Mouse (Mus musculus): ENCODE results near the gene Slc35c1. TPM values are rescaled to one million over a fixed set of nuclear protein-coding genes. Genes with fewer than 3 reads are reported as not detected.

Slc35c1 gene
- polyA plus RNA-seq, 1 experiment, result 16.2 TPM

DNA sequence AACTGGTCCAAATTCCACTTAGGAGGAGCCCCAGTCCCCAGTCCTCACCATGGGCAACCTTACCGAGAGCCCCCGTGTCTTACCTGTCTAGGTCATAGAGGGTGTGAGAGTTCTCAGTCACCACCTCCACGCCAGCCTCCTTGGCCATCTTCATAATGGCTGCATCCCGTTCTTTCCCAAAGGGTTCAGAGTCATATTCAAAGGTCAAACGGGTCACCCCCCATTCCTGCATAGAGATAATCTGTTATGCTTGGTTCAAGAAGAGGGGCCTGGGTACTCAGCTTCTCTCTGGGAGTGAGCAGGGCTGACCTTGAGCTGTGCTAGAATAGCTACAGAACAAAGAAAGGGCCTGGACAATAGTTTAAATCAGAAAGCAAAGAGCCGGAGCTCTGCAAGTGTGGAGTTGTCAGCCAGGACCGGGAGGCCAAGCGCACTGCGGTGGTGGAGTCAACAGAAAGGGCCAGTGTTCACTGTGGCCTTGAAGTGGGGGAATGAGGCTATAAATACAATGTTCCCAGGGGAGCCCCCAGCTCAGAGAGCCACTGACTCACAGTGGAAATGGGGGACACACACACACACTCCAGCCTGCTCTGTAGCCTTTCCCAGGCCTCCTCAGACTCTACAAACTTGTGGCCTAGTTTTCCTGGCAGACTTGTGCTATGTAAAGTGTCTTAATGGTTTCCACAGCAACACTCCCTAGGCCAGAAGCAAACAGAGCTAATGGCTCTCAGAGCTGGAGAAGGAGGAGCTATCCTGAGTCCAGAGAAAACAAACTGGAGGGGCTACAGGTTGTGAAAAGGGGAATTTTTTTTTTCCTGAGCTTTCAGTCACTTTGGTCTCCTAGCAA, 35.7 kb downstream of the Slc35c1 start:
- Histone ChIP-seq H3K27ac (ENCODE audit: insufficient read depth, low read length) (peak overlapping the region; percentile 55), H3K4me3 (replicated peaks; ENCODE audit: insufficient read depth, low read depth, low read length) (no peak overlapping the region), H3K4me1 (ENCODE audit: control insufficient read depth, insufficient read depth, low read length) (peaks cover 64% of the 10 kb centered on the region), H3K27me3 (ENCODE audit: control insufficient read depth, insufficient read depth, low read length) (no peaks in the 10 kb centered on the region)
- WGBS, result 53% methylated on average over 9 of the region's 9 CpGs
- no peak for TF ChIP-seq POLR2A (IDR thresholded peaks at IDR 0.05; ENCODE audit: borderline replicate concordance, insufficient read depth, low read length)
- no peak for TF ChIP-seq CTCF (IDR thresholded peaks at IDR 0.05; ENCODE audit: borderline replicate concordance, insufficient read depth, low read depth, low read length)
- DNase-seq, result peak; percentile 44 to 50

DNA sequence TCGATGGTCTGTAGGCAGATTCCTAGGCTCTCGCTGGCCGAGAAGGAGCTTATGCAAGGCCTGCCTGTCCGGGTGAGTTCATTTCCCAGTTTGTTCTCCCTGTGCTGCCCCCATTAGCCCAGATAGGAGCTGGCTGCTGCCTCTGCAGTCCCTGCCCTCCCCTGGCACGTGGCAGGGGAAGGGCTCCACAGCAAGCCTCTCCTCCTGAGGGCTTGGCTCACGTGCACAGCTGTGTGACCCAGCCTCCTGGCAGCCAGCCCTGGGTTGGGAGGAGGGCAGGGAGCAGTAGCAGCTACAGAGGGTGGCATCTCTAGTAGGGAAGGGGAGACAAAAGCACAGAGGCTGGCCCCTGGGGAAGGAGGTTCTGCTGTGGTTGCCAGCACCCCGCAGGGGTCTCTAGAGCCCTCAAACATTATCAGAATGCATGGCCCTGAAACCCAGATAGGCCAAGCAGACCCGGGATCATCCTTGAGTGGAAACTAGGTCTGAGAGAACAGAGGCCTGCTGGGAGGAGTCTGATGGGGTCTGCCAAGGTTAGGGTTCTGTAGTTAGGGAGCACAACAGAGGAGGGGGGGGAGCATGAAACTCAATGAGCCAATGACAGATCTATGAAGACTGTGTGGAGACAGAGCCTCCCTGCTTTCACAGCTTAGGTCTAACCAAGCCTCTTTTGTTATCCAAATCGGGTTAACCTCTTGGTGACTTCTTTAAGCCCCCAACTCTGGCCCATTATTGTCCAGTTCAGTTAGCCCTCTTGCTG, 36.5 kb downstream of the Slc35c1 start:
- Histone ChIP-seq H3K4me3 (replicated peaks; ENCODE audit: insufficient read depth, low read depth, low read length) (no peak overlapping the region), H3K4me1 (ENCODE audit: control insufficient read depth, insufficient read depth, low read length) (peaks cover 56% of the 10 kb centered on the region), H3K27me3 (ENCODE audit: control insufficient read depth, insufficient read depth, low read length) (no peaks in the 10 kb centered on the region), H3K27ac (ENCODE audit: insufficient read depth, low read length) (peak overlapping the region; percentile 55)
- WGBS, result 8% methylated on average over 9 of the region's 9 CpGs
- DNase-seq, result peak; percentile 83 to 86
- TF ChIP-seq POLR2A (IDR thresholded peaks at IDR 0.05; ENCODE audit: borderline replicate concordance, insufficient read depth, low read length) (no peak), CTCF (IDR thresholded peaks at IDR 0.05; ENCODE audit: borderline replicate concordance, insufficient read depth, low read depth, low read length) (no peak)

DNA sequence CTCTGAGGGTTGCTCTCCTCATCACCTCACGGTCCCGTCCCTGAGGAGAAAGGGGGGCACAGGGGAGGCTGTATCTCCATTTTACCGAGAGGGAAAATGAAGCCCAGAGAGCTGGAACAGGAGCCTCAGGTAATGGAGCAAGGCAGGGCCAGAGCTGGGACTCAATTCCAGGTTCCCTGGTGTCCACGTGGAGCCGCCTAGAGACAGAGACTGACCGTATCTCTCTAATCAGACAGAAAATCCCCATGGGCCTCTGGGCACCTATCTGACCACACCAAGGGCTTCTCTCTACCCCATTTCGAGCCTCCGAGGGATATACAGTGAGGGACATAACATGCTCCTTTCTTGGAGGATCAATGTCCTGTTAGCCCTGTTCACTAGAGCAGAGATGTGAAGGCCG, 37.2 kb downstream of the Slc35c1 start:
- TF ChIP-seq CTCF (IDR thresholded peaks at IDR 0.05; ENCODE audit: borderline replicate concordance, insufficient read depth, low read depth, low read length) (no peak), POLR2A (IDR thresholded peaks at IDR 0.05; ENCODE audit: borderline replicate concordance, insufficient read depth, low read length) (no peak)
- Histone ChIP-seq H3K4me3 (replicated peaks; ENCODE audit: insufficient read depth, low read depth, low read length) (no peak overlapping the region), H3K4me1 (ENCODE audit: control insufficient read depth, insufficient read depth, low read length) (peaks cover 53% of the 10 kb centered on the region), H3K27ac (ENCODE audit: insufficient read depth, low read length) (peak overlapping the region; percentile 55), H3K27me3 (ENCODE audit: control insufficient read depth, insufficient read depth, low read length) (no peaks in the 10 kb centered on the region)
- no peak for DNase-seq
- 47% methylated on average over 9 of the region's 9 CpGs for WGBS

DNA sequence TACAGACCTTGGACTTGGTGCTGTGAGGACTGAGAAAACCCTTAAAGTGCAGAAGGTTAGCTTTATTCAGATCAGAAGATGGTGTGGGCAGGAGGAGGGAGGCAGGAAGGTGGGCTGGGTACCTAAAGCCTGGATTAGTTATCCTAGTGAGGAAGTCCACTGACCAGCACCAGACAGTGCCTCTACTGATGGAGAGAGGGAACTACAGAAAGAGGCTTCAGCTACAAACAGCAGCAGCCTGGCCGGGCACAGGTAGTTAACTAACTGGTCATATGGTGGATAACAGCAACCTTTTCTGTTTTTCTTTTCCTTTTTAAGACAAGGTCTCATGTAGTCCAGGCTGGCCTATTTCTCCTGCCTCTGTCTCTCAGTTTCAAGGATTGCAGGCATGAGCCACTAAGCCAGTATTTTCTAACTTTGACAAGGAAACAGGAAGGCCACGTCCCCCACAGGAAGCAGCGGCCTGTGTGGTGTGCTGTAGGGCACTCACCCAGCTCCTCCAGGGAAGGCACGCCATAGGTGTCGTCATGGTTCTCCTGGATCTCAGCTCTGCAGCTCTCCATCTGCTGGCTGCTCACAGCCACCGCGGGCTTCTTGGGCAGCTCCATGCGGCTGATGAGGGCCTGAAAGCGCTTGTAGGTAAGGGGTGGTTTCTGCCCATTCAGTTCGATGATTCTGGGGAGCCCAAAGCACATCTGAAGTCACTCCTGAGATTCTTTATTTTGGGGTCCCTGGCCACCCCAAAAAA, 37.8 kb downstream of the Slc35c1 start:
- Histone ChIP-seq H3K27ac (ENCODE audit: insufficient read depth, low read length) (peak overlapping the region; percentile 55), H3K4me3 (replicated peaks; ENCODE audit: insufficient read depth, low read depth, low read length) (no peak overlapping the region), H3K4me1 (ENCODE audit: control insufficient read depth, insufficient read depth, low read length) (peaks cover 57% of the 10 kb centered on the region), H3K27me3 (ENCODE audit: control insufficient read depth, insufficient read depth, low read length) (no peaks in the 10 kb centered on the region)
- WGBS, result 11% methylated on average over 10 of the region's 10 CpGs
- DNase-seq, result peak; percentile 68 to 73
- TF ChIP-seq CTCF (IDR thresholded peaks at IDR 0.05; ENCODE audit: borderline replicate concordance, insufficient read depth, low read depth, low read length) (peak; percentile 59; the same call in 1 of the 2 replicates), POLR2A (IDR thresholded peaks at IDR 0.05; ENCODE audit: borderline replicate concordance, insufficient read depth, low read length) (no peak)

DNA sequence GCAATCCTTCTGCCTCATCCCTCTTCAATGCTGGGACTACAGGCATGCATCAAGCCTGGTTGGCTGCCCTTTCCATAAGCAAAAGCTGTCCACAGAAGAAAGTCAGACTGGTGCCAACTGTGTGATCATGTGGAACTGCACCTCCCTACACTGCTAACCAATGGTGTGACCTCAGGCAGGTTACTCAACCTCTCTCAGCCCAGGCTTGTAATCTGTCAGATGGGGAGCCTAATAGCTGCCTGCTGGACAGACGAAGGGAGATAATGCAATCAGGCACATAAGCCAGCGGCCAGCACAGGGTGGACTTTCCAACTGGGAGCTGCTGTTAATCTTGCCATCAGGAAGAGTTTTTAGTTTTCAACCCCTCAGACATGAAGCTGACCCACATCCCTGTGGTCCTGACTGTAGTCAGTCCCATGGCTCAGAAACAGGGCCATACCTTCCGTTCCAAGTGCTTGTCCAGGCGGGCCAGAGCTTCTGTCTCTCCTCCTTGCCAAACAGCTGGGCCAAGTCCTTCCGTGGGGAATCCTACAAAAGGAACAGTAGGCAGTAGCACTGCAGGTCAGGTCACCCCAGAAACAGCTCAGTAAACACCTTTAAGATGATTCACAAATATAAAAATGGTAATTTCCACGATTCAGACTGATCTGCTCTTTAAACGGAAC, 38.5 kb downstream of the Slc35c1 start:
- peaks cover 53% of the 10 kb centered on the region for H3K4me1 ChIP-seq (ENCODE audit: control insufficient read depth, insufficient read depth, low read length)
- TF ChIP-seq POLR2A (IDR thresholded peaks at IDR 0.05; ENCODE audit: borderline replicate concordance, insufficient read depth, low read length) (no peak), CTCF (IDR thresholded peaks at IDR 0.05; ENCODE audit: borderline replicate concordance, insufficient read depth, low read depth, low read length) (no peak)
- H3K27ac ChIP-seq (ENCODE audit: insufficient read depth, low read length), result peak overlapping the region; percentile 55
- 43% methylated on average over 7 of the region's 7 CpGs for WGBS
- DNase-seq, result peak in 1 of 2 experiments; percentile 30
- H3K4me3 ChIP-seq (replicated peaks; ENCODE audit: insufficient read depth, low read depth, low read length), result no peak overlapping the region
- H3K27me3 ChIP-seq (ENCODE audit: control insufficient read depth, insufficient read depth, low read length), result no peaks in the 10 kb centered on the region

DNA sequence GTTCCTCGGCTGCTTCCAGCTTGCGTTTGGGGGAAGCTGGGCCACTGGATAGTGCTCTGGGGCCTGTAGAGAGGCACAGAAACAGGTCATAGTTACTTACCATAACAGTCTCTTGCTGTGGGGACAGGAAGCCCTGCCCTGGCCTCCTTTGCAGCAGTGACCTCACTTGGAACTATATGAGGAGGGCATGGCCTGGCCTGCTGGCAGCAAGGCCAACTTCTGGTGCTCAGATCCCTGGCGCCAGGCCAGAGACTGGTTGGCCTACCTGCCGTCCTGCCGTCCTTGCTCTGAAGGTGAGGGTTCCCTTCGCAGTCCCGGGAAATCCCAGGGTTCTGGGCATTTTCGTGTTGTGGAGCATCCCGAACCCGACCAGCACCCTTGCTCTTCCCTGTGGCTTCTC, 48.6 kb downstream of the Slc35c1 start:
- 14% methylated on average over 10 of the region's 10 CpGs for WGBS
- DNase-seq, result peak; percentile 81 to 86
- Histone ChIP-seq H3K4me1 (ENCODE audit: control insufficient read depth, insufficient read depth, low read length) (peaks cover 43% of the 10 kb centered on the region), H3K4me3 (replicated peaks; ENCODE audit: insufficient read depth, low read depth, low read length) (no peak overlapping the region), H3K27me3 (ENCODE audit: control insufficient read depth, insufficient read depth, low read length) (no peaks in the 10 kb centered on the region), H3K27ac (ENCODE audit: insufficient read depth, low read length) (peak overlapping the region; percentile 62)
- no peak for TF ChIP-seq CTCF (IDR thresholded peaks at IDR 0.05; ENCODE audit: borderline replicate concordance, insufficient read depth, low read depth, low read length)
- TF ChIP-seq POLR2A (IDR thresholded peaks at IDR 0.05; ENCODE audit: borderline replicate concordance, insufficient read depth, low read length), result no peak

All from cerebellum, adult 2 months (tissue).